In genomic region chr4:88550161-88550945, GRCm38 (mm10) we compare ENCODE assay signal across 8 mouse cellular contexts. TPM values are rescaled to one million over a fixed set of nuclear protein-coding genes. Genes with fewer than 3 reads are reported as not detected.
DNase-seq lines count a peak whose midpoint lies in the region; ATAC-seq and TF ChIP-seq lines count a peak whose summit lies in the region.

No protein-coding gene starts in this region.

- H3K4me2 ChIP-seq in forebrain, embryonic 14.5 days (ENCODE audit: low read length): peak overlapping the region; percentile 42
- peak overlapping the region; percentile 88 for H3K4me2 ChIP-seq in liver, postnatal 0 days (ENCODE audit: low read depth, low read length)
- H3K4me2 ChIP-seq in neural tube, embryonic 13.5 days: peak overlapping the region; percentile 50

- no peak overlapping the region for H3K9ac ChIP-seq in forebrain, embryonic 14.5 days (ENCODE audit: low read length)
- H3K9ac ChIP-seq in liver, postnatal 0 days (replicated peaks): peak overlapping the region; percentile 59
- H3K9ac ChIP-seq in neural tube, embryonic 13.5 days: no peak overlapping the region

- 31% methylated on average over 22 of the region's 22 CpGs for WGBS in forebrain, embryonic 14.5 days
- WGBS in large intestine, adult 2 months: 19% methylated on average over 22 of the region's 22 CpGs
- WGBS in liver, postnatal 0 days (ENCODE audit: insufficient replicate concordance): 22% methylated on average over 22 of the region's 22 CpGs
- 33% methylated on average over 22 of the region's 22 CpGs for WGBS in neural tube, embryonic 13.5 days

- H3K27ac ChIP-seq in forebrain, embryonic 14.5 days (ENCODE audit: low read depth, low read length): no peak overlapping the region
- H3K27ac ChIP-seq in liver, postnatal 0 days (ENCODE audit: low read depth): no peak overlapping the region; the same call in 1 of the 2 replicates
- H3K27ac ChIP-seq in neural tube, embryonic 13.5 days (replicated peaks): no peak overlapping the region

- peak; percentile 22 for DNase-seq in G1E (ENCODE audit: low spot score)
- peak; percentile 36 for DNase-seq in cerebellum, adult 11 months
- peak; percentile 75 for DNase-seq in forebrain, embryonic 14.5 days (ENCODE audit: low spot score)
- peak; percentile 78 to 82 for DNase-seq in heart, postnatal 14 days
- peak; percentile 79 for DNase-seq in large intestine, adult 2 months (ENCODE audit: low read depth, low spot score)
- peak; percentile 93 for DNase-seq in liver, postnatal 0 days
- peak; percentile 40 for DNase-seq in telencephalon, adult 2 months (ENCODE audit: low read depth, low spot score)

- peaks cover 6% of the 10 kb centered on the region; the same call in 1 of the 2 replicates for H3K4me1 ChIP-seq in G1E (ENCODE audit: insufficient read depth, low read depth, low read length)
- H3K4me1 ChIP-seq in forebrain, embryonic 14.5 days (ENCODE audit: control insufficient read depth, insufficient read depth, low read length): no peaks in the 10 kb centered on the region
- peaks cover 4% of the 10 kb centered on the region; the same call in 1 of the 2 replicates for H3K4me1 ChIP-seq in liver, postnatal 0 days (ENCODE audit: insufficient read depth)
- H3K4me1 ChIP-seq in neural tube, embryonic 13.5 days (replicated peaks): peaks cover 4% of the 10 kb centered on the region; the same call in 1 of the 2 replicates

- peak overlapping the region; percentile 47; the same call in 1 of the 2 replicates for H3K4me3 ChIP-seq in G1E (ENCODE audit: low read depth, low read length)
- 0 out of 2 replicates have a peak overlapping the region, but pooled peaks have one; percentile 12 for H3K4me3 ChIP-seq in forebrain, embryonic 14.5 days (ENCODE audit: low read depth, low read length)
- H3K4me3 ChIP-seq in liver, postnatal 0 days (ENCODE audit: low read depth, low read length): peak overlapping the region; percentile 55
- H3K4me3 ChIP-seq in neural tube, embryonic 13.5 days: peak overlapping the region; percentile 23

- TF ChIP-seq CTCF in G1E (IDR thresholded peaks at IDR 0.05; ENCODE audit: low read depth, low read length): peak; percentile 40; the same call in 1 of the 2 replicates
- peak; percentile 96 for TF ChIP-seq CTCF in liver, postnatal 0 days (IDR thresholded peaks at IDR 0.05; ENCODE audit: low read depth)

- H3K36me3 ChIP-seq in G1E (replicated peaks): no peaks in the 10 kb centered on the region
- H3K36me3 ChIP-seq in forebrain, embryonic 14.5 days (ENCODE audit: control insufficient read depth, insufficient read depth, low read length): no peaks in the 10 kb centered on the region
- no peaks in the 10 kb centered on the region for H3K36me3 ChIP-seq in liver, postnatal 0 days (replicated peaks; ENCODE audit: insufficient read depth, low read length)
- no peaks in the 10 kb centered on the region for H3K36me3 ChIP-seq in neural tube, embryonic 13.5 days

- intact Hi-C loops in heart, postnatal 14 days (cut with DNase I): loop anchor here (5.0 kb wide), 1 partner anchor 87 kb away; no protein-coding TSS in a partner anchor

- no peak for TF ChIP-seq EP300 in liver, postnatal 0 days (IDR thresholded peaks at IDR 0.05; ENCODE audit: low read depth)

- no peaks in the 10 kb centered on the region; the same call in 1 of the 2 replicates for H3K27me3 ChIP-seq in G1E (ENCODE audit: insufficient read depth, low read length)
- H3K27me3 ChIP-seq in forebrain, embryonic 14.5 days (replicated peaks; ENCODE audit: control insufficient read depth, insufficient read depth, low read length): no peaks in the 10 kb centered on the region
- no peaks in the 10 kb centered on the region for H3K27me3 ChIP-seq in liver, postnatal 0 days (ENCODE audit: insufficient read depth, low read length)
- no peaks in the 10 kb centered on the region for H3K27me3 ChIP-seq in neural tube, embryonic 13.5 days

- no peaks in the 10 kb centered on the region for H3K9me3 ChIP-seq in G1E (replicated peaks)
- no peaks in the 10 kb centered on the region for H3K9me3 ChIP-seq in forebrain, embryonic 14.5 days (replicated peaks; ENCODE audit: control insufficient read depth, low read length)
- no peaks in the 10 kb centered on the region for H3K9me3 ChIP-seq in liver, postnatal 0 days (ENCODE audit: low read length)
- H3K9me3 ChIP-seq in neural tube, embryonic 13.5 days: no peaks in the 10 kb centered on the region

- peak; percentile 87 for ATAC-seq in G1E (ENCODE audit: extremely low read depth, insufficient number of reproducible peaks, low FRiP score, poor library complexity, severe bottlenecking)
- ATAC-seq in forebrain, embryonic 14.5 days: peak; percentile 80
- ATAC-seq in liver, postnatal 0 days: peak; percentile 98
- ATAC-seq in neural tube, embryonic 13.5 days (ENCODE audit: low read depth): peak; percentile 61; the same call in 1 of the 2 replicates

RNA-seq across cellular contexts. Expression of gene Ifna15, which starts 7.7 kb away (rescaled TPM):
- total RNA-seq in G1E (2014; fragmentation: Nextera tagmentation) (not detected in 2 replicates), G1E (2017) (not detected in 2 replicates)
- not detected in 2 replicates for polyA plus RNA-seq in G1E (2012)
- not detected in 2 replicates for polyA plus RNA-seq in forebrain, embryonic 14.5 days (2014; fragmentation: Nextera tagmentation; extraction: Ambion mirVana)
- total RNA-seq in heart, postnatal 14 days (2021): not detected
- not detected in 2 replicates for polyA plus RNA-seq in large intestine, adult 2 months (2012; rRNA removed)
- not detected in 2 replicates for polyA plus RNA-seq in liver, postnatal 0 days (2015; fragmentation: Nextera tagmentation; extraction: Ambion mirVana)
- not detected in 2 replicates for polyA plus RNA-seq in neural tube, embryonic 13.5 days (2015; fragmentation: Nextera tagmentation; extraction: Ambion mirVana)

RNA-seq across cellular contexts. Expression of gene Ifna14, which starts 21.2 kb away (rescaled TPM):
- total RNA-seq in G1E (2014; fragmentation: Nextera tagmentation) (not detected in 2 replicates), G1E (2017) (0.44 TPM in 1 of 2 replicates, not detected in the other)
- not detected in 2 replicates for polyA plus RNA-seq in G1E (2012)
- polyA plus RNA-seq in forebrain, embryonic 14.5 days (2014; fragmentation: Nextera tagmentation; extraction: Ambion mirVana): not detected in 2 replicates
- total RNA-seq in heart, postnatal 14 days (2021): not detected
- polyA plus RNA-seq in large intestine, adult 2 months (2012; rRNA removed): not detected in 2 replicates
- not detected in 2 replicates for polyA plus RNA-seq in liver, postnatal 0 days (2015; fragmentation: Nextera tagmentation; extraction: Ambion mirVana)
- not detected in 2 replicates for polyA plus RNA-seq in neural tube, embryonic 13.5 days (2015; fragmentation: Nextera tagmentation; extraction: Ambion mirVana)

RNA-seq across cellular contexts. Expression of gene Ifnb1, which starts 27.8 kb away (rescaled TPM):
- total RNA-seq in G1E (2014; fragmentation: Nextera tagmentation) (not detected in 2 replicates), G1E (2017) (not detected in 2 replicates)
- polyA plus RNA-seq in G1E (2012): not detected in 2 replicates
- not detected in 2 replicates for polyA plus RNA-seq in forebrain, embryonic 14.5 days (2014; fragmentation: Nextera tagmentation; extraction: Ambion mirVana)
- not detected for total RNA-seq in heart, postnatal 14 days (2021)
- polyA plus RNA-seq in large intestine, adult 2 months (2012; rRNA removed): not detected in 2 replicates
- not detected in 2 replicates for polyA plus RNA-seq in liver, postnatal 0 days (2015; fragmentation: Nextera tagmentation; extraction: Ambion mirVana)
- not detected in 2 replicates for polyA plus RNA-seq in neural tube, embryonic 13.5 days (2015; fragmentation: Nextera tagmentation; extraction: Ambion mirVana)

RNA-seq across cellular contexts. Expression of gene Ifna9, which starts 41.8 kb away (rescaled TPM):
- total RNA-seq in G1E (2014; fragmentation: Nextera tagmentation) (not detected in 2 replicates), G1E (2017) (0.29 TPM in 1 of 2 replicates, not detected in the other)
- not detected in 2 replicates for polyA plus RNA-seq in G1E (2012)
- polyA plus RNA-seq in forebrain, embryonic 14.5 days (2014; fragmentation: Nextera tagmentation; extraction: Ambion mirVana): not detected in 2 replicates
- total RNA-seq in heart, postnatal 14 days (2021): not detected
- polyA plus RNA-seq in large intestine, adult 2 months (2012; rRNA removed): not detected in 2 replicates
- not detected in 2 replicates for polyA plus RNA-seq in liver, postnatal 0 days (2015; fragmentation: Nextera tagmentation; extraction: Ambion mirVana)
- not detected in 2 replicates for polyA plus RNA-seq in neural tube, embryonic 13.5 days (2015; fragmentation: Nextera tagmentation; extraction: Ambion mirVana)

RNA-seq across cellular contexts. Expression of gene Ifna12, which starts 52.8 kb away (rescaled TPM):
- total RNA-seq in G1E (2014; fragmentation: Nextera tagmentation) (not detected in 2 replicates), G1E (2017) (not detected in 2 replicates)
- polyA plus RNA-seq in G1E (2012): not detected in 2 replicates
- not detected in 2 replicates for polyA plus RNA-seq in forebrain, embryonic 14.5 days (2014; fragmentation: Nextera tagmentation; extraction: Ambion mirVana)
- not detected for total RNA-seq in heart, postnatal 14 days (2021)
- not detected in 2 replicates for polyA plus RNA-seq in large intestine, adult 2 months (2012; rRNA removed)
- not detected in 2 replicates for polyA plus RNA-seq in liver, postnatal 0 days (2015; fragmentation: Nextera tagmentation; extraction: Ambion mirVana)
- polyA plus RNA-seq in neural tube, embryonic 13.5 days (2015; fragmentation: Nextera tagmentation; extraction: Ambion mirVana): not detected in 2 replicates

Comparison
In these comparisons a context has a peak if more than half of its experiments do, and no peak if none do; other contexts are left out.
1. DNase-seq: peak in every context shown above with its lines; median percentile 93 in liver, postnatal 0 days; 80 in heart, postnatal 14 days; 79 in large intestine, adult 2 months; 75 in forebrain, embryonic 14.5 days; 40 in telencephalon, adult 2 months; 36 in cerebellum, adult 11 months; 22 in G1E.